4 mouse cellular contexts compared by ENCODE assay signal in genomic region chr9:85983516-85983915, GRCm38 (mm10).
DNase-seq lines count a peak whose midpoint lies in the region.

No protein-coding gene starts in this region.

- peak; percentile 16 for DNase-seq in ES-CJ7 (ENCODE audit: low read depth, low spot score)
- peak; percentile 70 for DNase-seq in R1 (ENCODE audit: low read depth, low spot score)
- DNase-seq in ZHBTc4 (ENCODE audit: low read depth, low spot score) = peak; percentile 62
- peak; percentile 10 for DNase-seq in heart, adult 11 months

Comparison
In these comparisons a context has a peak if more than half of its experiments do, and no peak if none do; other contexts are left out.
1. Peak in every context shown above with its lines: DNase-seq.
2. DNase-seq: peak in every context shown above with its lines; median percentile 70 in R1; 62 in ZHBTc4; 16 in ES-CJ7; 10 in heart, adult 11 months.